Mouse (Mus musculus) mouse trophoblast stem cell (cell line): ENCODE measurements around the gene Pmel.
"Not testable (repeated sequence)": the region's sequence is repeated elsewhere in the genome, so short reads cannot be mapped to it uniquely, and the experiment has no call there.

ENCODE experiments used
- in situ Hi-C, 2 experiments: fragments of 300-500 bp; cut with MseI, MboI; formaldehyde crosslinking; loops; 2 replicates in 1 of 2; 3 replicates in 1 of 2; pipeline ENCODE4 v1.15.1; 2025

Gene Pmel

GRCm38 (mm10) chr10:128702328-128703007 lies 1.5 kb upstream of the Pmel start:
- in situ Hi-C loops, result no loop called here

DNA sequence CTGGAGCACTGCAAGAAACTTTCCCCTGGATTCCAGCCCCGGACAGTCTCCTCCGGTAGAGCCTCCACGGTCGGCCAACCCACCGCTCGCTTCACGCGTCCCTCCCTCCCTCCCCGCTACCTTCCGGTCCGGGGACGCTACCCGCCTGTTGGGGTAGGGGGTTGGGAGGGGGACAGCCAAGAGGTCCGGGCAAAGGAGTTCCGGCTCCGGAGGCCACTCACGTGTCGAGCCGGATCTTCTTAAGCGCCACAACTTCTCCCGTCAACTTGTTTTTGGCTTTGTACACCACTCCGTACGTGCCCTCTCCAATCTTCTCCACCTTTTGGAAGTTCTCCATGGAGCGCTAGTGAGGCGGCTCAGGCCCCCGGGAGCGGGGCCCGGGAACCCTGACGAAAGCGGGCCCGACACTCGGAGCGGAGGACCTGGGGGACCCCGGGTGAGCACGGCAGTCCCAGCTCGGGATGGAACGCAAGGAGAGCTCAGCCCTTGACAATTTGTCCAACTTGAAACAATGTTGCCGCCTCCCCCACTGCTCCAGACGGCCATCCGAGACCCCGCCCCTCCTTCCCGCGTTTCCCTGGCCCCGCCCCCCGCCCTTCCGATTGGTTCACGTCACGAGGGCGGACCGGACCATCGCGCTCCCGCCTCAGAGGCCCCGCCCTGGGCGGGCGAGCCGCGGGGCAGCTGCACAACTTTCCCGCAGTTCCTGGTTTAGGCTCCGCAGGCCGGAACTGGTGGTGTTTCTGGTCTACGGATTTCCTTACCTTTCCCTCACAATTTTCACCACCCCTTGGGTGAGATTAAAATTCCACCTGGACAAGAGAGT lies 709 bp downstream of the Pmel start, which contains the start of gene Cdk2:
Gene Cdk2, minus strand, starts transcription at position 541 of the 826 bp plus-strand sequence.
- in situ Hi-C loops, result no loop called here

GRCm38 (mm10) chr10:128705317-128705693 lies 1.3 kb downstream of the Pmel start:
- in situ Hi-C loops, result no loop called here

GRCm38 (mm10) chr10:128711318-128711717 lies 7.3 kb downstream of the Pmel start:
- in situ Hi-C loops, result not testable (repeated sequence)

GRCm38 (mm10) chr10:128715559-128716537 lies 11.9 kb downstream of the Pmel start:
- in situ Hi-C loops, result no loop called here

DNA sequence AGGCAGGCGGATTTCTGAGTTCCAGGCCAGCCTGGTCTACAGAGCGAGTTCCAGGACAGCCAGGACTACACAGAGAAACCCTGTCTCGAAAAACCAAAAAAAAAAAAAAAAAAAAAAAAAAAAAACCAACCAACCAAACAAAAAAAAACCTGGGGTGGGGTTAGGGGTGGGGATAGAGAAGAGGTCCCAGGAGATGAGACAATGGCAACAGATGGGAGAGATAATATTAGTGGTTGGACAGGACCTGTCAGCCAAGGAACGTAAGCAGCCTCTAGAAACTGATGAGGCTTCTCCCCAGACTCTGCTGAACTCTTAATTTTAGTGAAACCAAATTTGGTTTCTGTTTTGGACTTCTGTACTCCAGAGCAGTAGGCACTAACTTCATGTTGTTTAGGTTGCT lies 21.5 kb downstream of the Pmel start:
- in situ Hi-C loops, result not testable (repeated sequence)

DNA sequence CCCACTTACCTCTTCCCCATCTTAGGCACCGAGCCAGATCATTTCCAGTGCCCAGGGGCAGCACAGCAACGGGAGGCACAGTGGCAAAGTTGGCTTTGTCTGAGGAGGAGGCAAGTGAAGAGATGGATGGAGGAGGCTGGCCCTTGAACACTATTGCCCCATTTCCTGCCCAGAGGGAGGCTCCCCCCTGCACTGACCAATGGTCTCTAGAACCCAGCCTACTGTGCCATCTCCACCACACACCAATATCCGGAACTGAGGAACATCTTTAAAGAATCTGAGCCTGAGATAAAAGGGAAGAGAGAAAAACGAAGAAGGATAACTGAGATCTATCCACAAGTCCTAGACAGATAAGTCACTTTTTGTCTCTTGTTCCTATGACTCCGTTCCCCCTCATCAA lies 24.1 kb downstream of the Pmel start:
- in situ Hi-C loops, result no loop called here

- in situ Hi-C loops, result no loop called here
These were observed 27.0 kb downstream of the Pmel start for GRCm38 (mm10) chr10:128731002-128731433.

DNA sequence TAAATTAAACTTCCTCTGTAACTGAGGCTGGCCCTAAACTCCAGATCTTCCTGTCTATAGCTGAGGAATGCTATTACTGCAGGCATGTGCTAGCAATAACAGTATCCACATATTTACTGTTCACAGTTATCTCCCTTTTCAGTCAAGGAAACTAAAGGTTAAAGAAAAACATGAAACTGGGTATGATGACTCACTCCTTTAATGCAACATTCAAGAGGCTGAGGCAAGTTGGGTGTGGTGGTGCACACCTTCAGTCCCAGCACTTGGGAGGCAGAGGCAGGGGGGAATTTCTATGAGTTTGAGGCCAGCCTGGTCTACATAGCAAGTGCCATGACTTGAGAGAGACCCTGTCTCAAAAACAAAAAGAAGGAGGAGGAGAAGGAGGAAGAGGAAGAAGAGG lies 28.0 kb downstream of the Pmel start:
- in situ Hi-C loops, result no loop called here

GRCm38 (mm10) chr10:128737435-128737834 lies 33.4 kb downstream of the Pmel start:
- in situ Hi-C loops, result no loop called here

- in situ Hi-C loops, result no loop called here
These were observed 36.3 kb downstream of the Pmel start for GRCm38 (mm10) chr10:128740296-128740695.

- in situ Hi-C loops, result no loop called here
These were observed 38.6 kb downstream of the Pmel start for GRCm38 (mm10) chr10:128742616-128743015.

DNA sequence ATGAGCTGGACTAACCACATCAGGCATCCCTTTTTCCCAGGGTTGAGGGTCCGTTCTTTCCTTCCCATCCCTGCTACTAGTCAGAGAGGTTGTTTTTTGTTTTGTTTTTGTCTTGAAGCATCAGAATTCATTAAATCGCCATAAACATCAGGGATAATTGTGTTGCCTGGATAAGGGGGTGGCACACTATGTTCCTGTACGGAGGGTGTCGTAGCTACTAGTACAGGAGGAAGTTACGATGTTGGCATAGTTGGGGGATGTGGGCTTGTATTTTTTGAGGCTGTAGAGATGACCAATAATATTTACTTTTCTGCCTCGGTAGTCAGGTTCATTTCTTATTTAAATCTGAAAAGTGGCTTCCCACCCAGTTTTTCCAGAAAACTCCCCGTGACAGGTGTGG lies 39.2 kb downstream of the Pmel start:
- in situ Hi-C loops, result no loop called here

GRCm38 (mm10) chr10:128743791-128744191 lies 39.8 kb downstream of the Pmel start:
- in situ Hi-C loops, result no loop called here

- in situ Hi-C loops, result no loop called here
These were observed 40.2 kb downstream of the Pmel start for GRCm38 (mm10) chr10:128744211-128744610.

- in situ Hi-C loops, result no loop called here
These were observed 40.9 kb downstream of the Pmel start, which contains the start of gene Dgka for GRCm38 (mm10) chr10:128744680-128745601. TSS of gene Dgka (minus strand) at chr10:128744855.

GRCm38 (mm10) chr10:128745946-128746613 lies 42.1 kb downstream of the Pmel start:
- in situ Hi-C loops, result no loop called here

DNA sequence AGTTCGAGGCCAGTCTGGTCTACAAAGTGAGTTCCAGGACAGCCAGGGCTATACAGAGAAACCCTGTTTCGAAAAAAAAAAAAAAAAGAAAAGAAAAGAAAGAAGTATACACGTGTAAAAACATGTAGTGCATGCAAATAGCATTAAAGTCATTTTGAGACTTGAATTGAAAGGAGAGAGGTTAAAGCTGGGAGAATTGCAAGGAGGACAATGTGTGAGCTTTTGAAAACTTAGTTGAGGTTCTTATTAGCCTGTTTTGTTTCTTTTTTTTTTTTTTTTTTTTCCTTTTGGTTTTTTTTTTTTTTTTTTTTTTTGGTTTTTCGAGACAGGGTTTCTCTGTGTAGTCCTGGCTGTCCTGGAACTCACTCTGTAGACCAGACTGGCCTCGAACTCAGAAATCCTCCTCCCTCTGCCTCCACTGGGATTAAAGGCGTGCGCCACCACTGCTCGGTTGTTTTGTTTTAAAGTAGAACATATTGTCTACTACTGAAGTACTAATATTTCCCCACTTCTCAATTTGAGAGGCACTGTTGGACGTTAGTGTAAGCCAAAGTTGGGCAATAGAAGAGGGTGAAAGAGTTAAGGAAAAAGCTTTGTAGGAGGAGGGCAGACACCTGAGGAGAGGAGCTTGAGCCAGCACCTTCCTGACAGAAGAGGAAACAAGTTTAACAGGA lies 43.1 kb downstream of the Pmel start:
- in situ Hi-C loops, result no loop called here

DNA sequence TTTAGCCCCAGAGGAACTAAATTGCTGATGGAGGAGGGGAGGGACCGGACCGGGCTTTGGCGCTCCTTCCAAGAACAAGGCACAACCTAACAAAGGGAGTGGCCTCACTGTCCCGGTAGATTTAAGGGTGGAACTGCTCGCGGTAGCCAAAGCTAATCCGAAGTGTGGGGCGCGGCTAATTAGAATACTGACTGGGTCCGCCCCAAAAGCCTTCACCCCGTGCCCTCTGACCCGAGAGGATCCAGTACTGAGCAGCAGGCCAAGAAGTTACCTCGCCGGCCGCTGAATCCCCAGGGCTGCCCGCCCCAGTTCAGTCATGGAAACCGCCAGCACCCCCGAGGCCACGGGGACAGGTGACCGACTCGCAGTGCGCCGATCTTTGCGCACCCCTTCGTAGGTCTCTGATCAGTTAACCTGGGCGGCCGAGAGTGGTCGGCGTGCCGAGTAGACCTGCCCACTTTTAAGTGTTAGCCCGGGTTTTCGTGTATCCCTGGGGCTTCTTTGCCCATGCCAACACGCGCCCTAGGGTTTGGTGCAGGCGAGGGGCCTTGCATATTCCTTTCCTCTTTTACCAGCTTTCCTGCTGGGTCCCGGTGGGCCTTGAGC lies 43.8 kb downstream of the Pmel start, which contains the start of gene Pym1:
Gene Pym1, plus strand, starts transcription at position 244 of the 606 bp plus-strand sequence.
- in situ Hi-C loops, result no loop called here
